Mouse (Mus musculus) embryonic fibroblast, embryonic 13.5 days (primary cell): Measurements from ENCODE around the gene Plekhf1. TPM values are rescaled to one million over a fixed set of nuclear protein-coding genes. Genes with fewer than 3 reads are reported as not detected.

Experiments used
- H3K27ac ChIP-seq: 2 replicates; pipeline ENCODE4 v1.5.1; 2012; ENCODE audit warnings: low read length, control low read depth, inconsistent platforms; ENCODE audit not compliant: insufficient read depth
- H3K4me1 ChIP-seq: 2 replicates; pipeline ENCODE4 v1.6.1; 2011; ENCODE audit warnings: low read length; ENCODE audit not compliant: control insufficient read depth, insufficient read depth
- H3K4me3 ChIP-seq: 2 replicates; pipeline ENCODE4 v1.5.1; 2011; ENCODE audit warnings: mild to moderate bottlenecking, control low read depth, low read length; ENCODE audit not compliant: insufficient read depth
- CTCF ChIP-seq: IDR thresholded peaks from 2 replicates; pipeline ENCODE4 v1.5.1; 2011; ENCODE audit warnings: mild to moderate bottlenecking, control low read depth, low read length, moderate library complexity, borderline replicate concordance; ENCODE audit not compliant: insufficient read depth
- POLR2A ChIP-seq: IDR thresholded peaks from 2 replicates; pipeline ENCODE4 v1.6.1; 2011; ENCODE audit warnings: low read depth, mild to moderate bottlenecking, control low read depth, low read length, moderate library complexity
- polyA plus RNA-seq: library from polyadenylated mRNA; stranded (reverse); fragments of >200 nt; gene quantifications from 2 replicates; pipeline ENCODE4 v1.2.4, GENCODE M21; 2011; ENCODE audit warnings: low read depth; ENCODE audit not compliant: missing spikeins, insufficient read length

Plekhf1 gene
- polyA plus RNA-seq, 1 experiment, result 11.9 TPM

- no peak overlapping the region for H3K4me3 ChIP-seq
- no peak overlapping the region for H3K27ac ChIP-seq
- TF ChIP-seq POLR2A, result no peak
- no peak for TF ChIP-seq CTCF
- peaks cover 12% of the 10 kb centered on the region; the same call in 1 of the 2 replicates for H3K4me1 ChIP-seq
These were observed 18.8 kb downstream of the Plekhf1 start for GRCm38 (mm10) chr7:38208969-38209368.

GRCm38 (mm10) chr7:38206564-38206963, 21.3 kb downstream of the Plekhf1 start:
- H3K4me3 ChIP-seq, result no peak overlapping the region
- TF ChIP-seq CTCF, result no peak
- TF ChIP-seq POLR2A, result no peak
- H3K4me1 ChIP-seq, result peaks cover 9% of the 10 kb centered on the region; the same call in 1 of the 2 replicates
- peak overlapping the region; percentile 88 for H3K27ac ChIP-seq

- H3K4me3 ChIP-seq, result no peak overlapping the region
- H3K4me1 ChIP-seq, result peaks cover 9% of the 10 kb centered on the region; the same call in 1 of the 2 replicates
- TF ChIP-seq CTCF (no peak), POLR2A (no peak)
- H3K27ac ChIP-seq, result peak overlapping the region; percentile 57; the same call in 1 of the 2 replicates
These were observed 22.0 kb downstream of the Plekhf1 start for GRCm38 (mm10) chr7:38205801-38206200.

GRCm38 (mm10) chr7:38204314-38204713, 23.5 kb downstream of the Plekhf1 start:
- TF ChIP-seq POLR2A (no peak), CTCF (no peak)
- Histone ChIP-seq H3K27ac (peak overlapping the region; percentile 72; the same call in 1 of the 2 replicates), H3K4me1 (peaks cover 9% of the 10 kb centered on the region; the same call in 1 of the 2 replicates), H3K4me3 (no peak overlapping the region)

GRCm38 (mm10) chr7:38201290-38201658, 26.5 kb downstream of the Plekhf1 start:
- TF ChIP-seq CTCF, result no peak
- TF ChIP-seq POLR2A, result no peak
- Histone ChIP-seq H3K4me3 (no peak overlapping the region), H3K27ac (no peak overlapping the region), H3K4me1 (no peaks in the 10 kb centered on the region; the same call in 1 of the 2 replicates)

GRCm38 (mm10) chr7:38200606-38201289, 27.1 kb downstream of the Plekhf1 start:
- no peak for TF ChIP-seq POLR2A
- peak; percentile 100 for TF ChIP-seq CTCF
- Histone ChIP-seq H3K27ac (no peak overlapping the region), H3K4me1 (no peaks in the 10 kb centered on the region; the same call in 1 of the 2 replicates), H3K4me3 (no peak overlapping the region)

GRCm38 (mm10) chr7:38199907-38200605, 27.8 kb downstream of the Plekhf1 start:
- H3K27ac ChIP-seq, result no peak overlapping the region
- no peak overlapping the region for H3K4me3 ChIP-seq
- TF ChIP-seq CTCF, result no peak
- H3K4me1 ChIP-seq, result no peaks in the 10 kb centered on the region

- Histone ChIP-seq H3K4me3 (no peak overlapping the region), H3K4me1 (no peaks in the 10 kb centered on the region), H3K27ac (no peak overlapping the region)
- TF ChIP-seq POLR2A (no peak), CTCF (peak; percentile 35; the same call in 1 of the 2 replicates)
These were observed 36.2 kb downstream of the Plekhf1 start for GRCm38 (mm10) chr7:38191571-38191970.

GRCm38 (mm10) chr7:38191146-38191545, 36.7 kb downstream of the Plekhf1 start:
- TF ChIP-seq CTCF (no peak), POLR2A (no peak)
- Histone ChIP-seq H3K27ac (no peak overlapping the region), H3K4me1 (no peaks in the 10 kb centered on the region), H3K4me3 (no peak overlapping the region)
